Mouse (Mus musculus) stomach, embryonic 16.5 days (tissue): ENCODE measurements around the gene Ccdc120. TPM values are rescaled to one million over a fixed set of nuclear protein-coding genes. Genes with fewer than 3 reads are reported as not detected.
A peak's percentile ranks its signal among the peaks of the same experiment; 100 is the strongest.
"Not testable (repeated sequence)": the region's sequence is repeated elsewhere in the genome, so short reads cannot be mapped to it uniquely, and the experiment has no call there.

Experiments
- ATAC-seq: fragments of 200-750 bp; cut with Nextera tagmentation; 2 replicates; pipeline ENCODE4 v1.8.0; 2017; ENCODE audit warnings: moderate number of reproducible peaks, moderate TSS enrichment; ENCODE audit not compliant: insufficient read depth, low FRiP score
- H3K27ac ChIP-seq: fragments of 300-500 bp; sonication (generic); 2 replicates; pipeline ENCODE4 v1.5.1; 2014; ENCODE audit warnings: low read length
- H3K27me3 ChIP-seq: fragments of 300-500 bp; sonication (generic); 2 replicates; pipeline ENCODE4 v1.6.1; 2014; ENCODE audit warnings: low read length, control low read depth, mixed read lengths; ENCODE audit not compliant: control insufficient read depth, insufficient read depth
- H3K36me3 ChIP-seq: fragments of 300-500 bp; sonication (generic); 2 replicates; pipeline ENCODE4 v1.6.1; 2014; ENCODE audit warnings: low read length; ENCODE audit not compliant: control insufficient read depth, insufficient read depth
- H3K4me1 ChIP-seq: fragments of 300-500 bp; sonication (generic); 2 replicates; pipeline ENCODE4 v1.6.1; 2014; ENCODE audit warnings: low read length, control low read depth, mixed read lengths; ENCODE audit not compliant: control insufficient read depth, insufficient read depth
- H3K4me2 ChIP-seq: fragments of 300-500 bp; sonication (generic); 2 replicates; pipeline ENCODE4 v1.6.1; 2014; ENCODE audit warnings: low read depth, low read length, mixed read lengths
- H3K4me3 ChIP-seq: fragments of 300-500 bp; sonication (generic); replicated peaks from 2 replicates; pipeline ENCODE4 v1.5.1; 2014; ENCODE audit warnings: mild to moderate bottlenecking, low read length
- H3K9ac ChIP-seq: fragments of 300-500 bp; sonication (generic); 2 replicates; pipeline ENCODE4 v1.6.1; 2014; ENCODE audit warnings: low read length
- H3K9me3 ChIP-seq: fragments of 300-500 bp; sonication (generic); replicated peaks from 2 replicates; pipeline ENCODE4 v1.6.1; 2016; ENCODE audit warnings: low read length, control low read depth; ENCODE audit not compliant: control insufficient read depth
- WGBS: fragments of 180-500 bp; shearing (Covaris S2); extraction: QIAGEN DNeasy Blood & Tissue Kit; methylation state at CpG from one replicate; pipeline ENCODE4 v1.1.7; 2014; 5-methylcytosine and 5-hydroxymethylcytosine counted together
- polyA plus RNA-seq: library from polyadenylated mRNA; unstranded; fragments of >200 nt; fragmentation: Nextera tagmentation; extraction: Ambion mirVana; gene quantifications from 2 replicates; pipeline ENCODE4 v1.2.1, GENCODE M21; 2015

Ccdc120 gene
- polyA plus RNA-seq, 1 experiment from 2014 or later: 17.9 TPM

- H3K27ac ChIP-seq: no peak overlapping the region
- H3K4me3 ChIP-seq: peak overlapping the region; percentile 66
- H3K4me2 ChIP-seq: peak overlapping the region; percentile 65
- ATAC-seq: no peak
- no peaks in the 10 kb centered on the region for H3K9me3 ChIP-seq
- H3K27me3 ChIP-seq: no peaks in the 10 kb centered on the region
- H3K4me1 ChIP-seq: peaks cover 4% of the 10 kb centered on the region; the same call in 1 of the 2 replicates
- H3K9ac ChIP-seq: peak overlapping the region; percentile 77
- WGBS: 9% methylated on average over 4 of the region's 4 CpGs
- H3K36me3 ChIP-seq: no peaks in the 10 kb centered on the region; the same call in none of the 2 replicates
Measured at GRCm38 (mm10) chrX:7722691-7723090, 28.0 kb downstream of the Ccdc120 start.

GRCm38 (mm10) chrX:7722282-7722611 lies 28.5 kb downstream of the Ccdc120 start:
- ATAC-seq: no peak
- peak overlapping the region; percentile 77 for H3K9ac ChIP-seq
- WGBS: 11% methylated on average over 11 of the region's 11 CpGs

DNA sequence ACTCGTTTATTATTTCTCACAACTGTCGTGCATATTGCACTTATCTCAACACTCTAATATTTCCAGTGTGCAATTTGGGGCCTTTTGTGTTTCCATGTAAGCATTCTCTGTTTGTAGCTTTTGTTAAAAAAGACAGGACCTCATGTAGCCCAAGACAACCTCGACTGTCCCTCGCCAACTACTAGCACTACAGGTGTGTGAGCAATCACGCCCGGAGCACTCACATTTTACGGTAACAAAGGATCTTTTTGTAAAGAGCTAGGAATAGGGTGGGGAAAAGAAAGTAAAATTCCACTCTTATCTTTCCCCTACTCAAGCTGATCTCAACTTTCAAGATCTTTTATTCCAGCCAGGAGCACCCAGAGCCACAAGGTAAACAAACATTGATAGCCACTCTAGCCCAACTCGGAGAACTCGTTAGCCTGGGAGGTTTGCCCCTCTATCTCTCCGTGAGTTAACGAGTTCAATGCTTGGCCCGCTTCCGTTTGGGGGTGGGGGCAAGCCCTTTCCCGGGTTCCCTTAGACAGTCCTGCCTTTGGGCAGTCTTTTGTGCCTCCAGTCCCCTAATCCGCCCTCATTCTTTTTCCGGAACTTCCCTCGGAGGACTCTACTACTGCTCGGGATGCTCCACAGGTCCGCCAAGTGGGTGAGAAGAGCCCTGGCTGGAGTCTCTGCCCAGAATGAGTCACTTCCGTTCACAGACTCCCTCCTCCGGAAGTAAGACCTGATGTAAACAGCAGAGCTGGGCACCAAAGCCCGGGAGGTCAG lies 29.0 kb downstream of the Ccdc120 start, which contains the start of gene Gm45208:
Gm45208 (plus strand) TSS at position 732 of the 768 bp plus-strand sequence.
- peaks cover 4% of the 10 kb centered on the region; the same call in 1 of the 2 replicates for H3K4me1 ChIP-seq
- peak; percentile 90 for ATAC-seq

More at GRCm38 (mm10) chrX:7722282-7722611, 28.5 kb downstream of the Ccdc120 start:
- H3K27ac ChIP-seq: peak overlapping the region; percentile 98
- peak overlapping the region; percentile 66 for H3K4me3 ChIP-seq
- no peaks in the 10 kb centered on the region for H3K9me3 ChIP-seq
- H3K36me3 ChIP-seq: no peaks in the 10 kb centered on the region; the same call in none of the 2 replicates
- H3K4me1 ChIP-seq: peaks cover 4% of the 10 kb centered on the region; the same call in 1 of the 2 replicates
- no peaks in the 10 kb centered on the region for H3K27me3 ChIP-seq
- peak overlapping the region; percentile 65 for H3K4me2 ChIP-seq

DNA sequence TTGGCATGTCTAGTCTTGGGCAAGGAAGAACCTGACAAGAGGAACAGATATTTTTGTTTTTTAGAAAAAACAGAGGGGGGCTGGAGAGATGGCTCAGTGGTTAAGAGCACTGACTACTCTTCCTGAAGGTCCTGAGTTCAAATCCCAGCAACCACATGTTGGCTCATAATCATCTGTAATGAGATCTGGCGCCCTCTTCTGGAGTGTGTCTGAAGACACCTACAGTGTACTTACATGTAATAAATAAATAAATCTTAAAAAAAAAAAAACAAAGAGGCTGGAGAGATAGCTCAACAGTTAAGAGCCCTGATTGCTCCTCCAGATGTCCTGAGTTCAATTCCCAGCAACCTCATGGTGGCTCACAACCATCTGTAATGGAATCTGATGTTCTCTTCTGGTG lies 34.6 kb downstream of the Ccdc120 start:
- not testable (repeated sequence) for H3K9me3 ChIP-seq, H3K27me3 ChIP-seq, H3K4me2 ChIP-seq, H3K4me1 ChIP-seq, H3K36me3 ChIP-seq, H3K9ac ChIP-seq, H3K4me3 ChIP-seq, ATAC-seq, H3K27ac ChIP-seq
- 15% methylated on average over 1 of the region's 1 CpGs for WGBS

More for the DNA sequence above, 29.0 kb downstream of the Ccdc120 start, which contains the start of gene Gm45208:
- H3K36me3 ChIP-seq: no peaks in the 10 kb centered on the region; the same call in 1 of the 2 replicates
- 16% methylated on average over 22 of the region's 22 CpGs for WGBS
- peak within 1 kb of the TSS; percentile 77 for H3K9ac ChIP-seq
- H3K4me2 ChIP-seq: peak within 1 kb of the TSS; percentile 65
- no peaks in the 10 kb centered on the region for H3K9me3 ChIP-seq
- H3K27ac ChIP-seq: peak within 1 kb of the TSS; percentile 98
- H3K4me3 ChIP-seq: peak within 1 kb of the TSS; percentile 66
- no peaks in the 10 kb centered on the region for H3K27me3 ChIP-seq

DNA sequence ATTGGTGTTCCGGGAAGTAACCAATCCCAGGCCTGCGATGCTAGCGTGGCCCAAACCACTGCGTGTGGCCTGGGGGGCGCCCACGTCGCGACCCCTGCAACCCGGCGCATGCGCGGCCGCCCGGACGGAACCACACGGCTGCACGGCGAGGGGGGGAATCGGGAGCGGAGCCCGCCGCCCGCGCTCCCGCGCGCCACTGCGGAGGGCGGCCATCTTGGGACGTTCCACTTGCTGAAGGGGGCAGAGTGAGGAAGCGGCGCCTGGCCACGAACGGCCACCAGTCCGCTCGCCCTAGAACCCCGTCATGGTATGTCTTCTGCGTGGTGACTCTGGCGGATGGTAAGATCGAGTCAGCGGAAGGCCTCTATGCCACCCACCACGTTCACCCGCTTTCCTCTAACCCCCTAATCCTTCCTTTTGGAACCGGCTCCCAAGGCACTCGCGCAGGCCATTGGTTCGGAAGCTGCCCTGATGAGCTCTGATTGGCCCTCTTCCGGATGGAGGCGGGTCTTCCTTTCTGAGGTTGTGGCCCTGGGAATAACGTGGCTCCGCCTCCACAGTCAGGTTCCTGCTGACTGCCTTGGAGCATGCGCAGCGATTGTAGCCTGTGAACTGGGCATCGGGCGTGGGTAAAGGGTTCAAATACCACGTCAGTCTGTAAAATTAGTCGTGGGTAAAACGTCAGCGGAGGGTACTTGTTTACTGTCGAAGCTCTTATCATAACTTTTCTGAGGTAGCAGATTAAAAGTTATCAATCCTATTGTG lies 36.4 kb downstream of the Ccdc120 start, which contains the start of gene Wdr45:
Wdr45 (plus strand) TSS at position 199 of the 765 bp plus-strand sequence.
- H3K9me3 ChIP-seq, H3K36me3 ChIP-seq, H3K27me3 ChIP-seq, H3K4me1 ChIP-seq, H3K27ac ChIP-seq: not testable (repeated sequence)
- Histone ChIP-seq H3K9ac (peak within 1 kb of the TSS; percentile 55), H3K4me3 (peak within 1 kb of the TSS; percentile 41), H3K4me2 (peak within 1 kb of the TSS; percentile 55)
- WGBS: 10% methylated on average over 24 of the region's 60 CpGs
- peak; percentile 95 for ATAC-seq

GRCm38 (mm10) chrX:7713764-7714134 lies 37.0 kb downstream of the Ccdc120 start:
- not testable (repeated sequence) for H3K27ac ChIP-seq, H3K27me3 ChIP-seq, H3K9me3 ChIP-seq, H3K36me3 ChIP-seq, H3K4me1 ChIP-seq
- H3K4me3 ChIP-seq: peak overlapping the region; percentile 41
- peak; percentile 18; the same call in 1 of the 2 replicates for ATAC-seq
- H3K4me2 ChIP-seq: peak overlapping the region; percentile 55
- peak overlapping the region; percentile 55 for H3K9ac ChIP-seq
- WGBS: 33% methylated on average over 5 of the region's 12 CpGs

DNA sequence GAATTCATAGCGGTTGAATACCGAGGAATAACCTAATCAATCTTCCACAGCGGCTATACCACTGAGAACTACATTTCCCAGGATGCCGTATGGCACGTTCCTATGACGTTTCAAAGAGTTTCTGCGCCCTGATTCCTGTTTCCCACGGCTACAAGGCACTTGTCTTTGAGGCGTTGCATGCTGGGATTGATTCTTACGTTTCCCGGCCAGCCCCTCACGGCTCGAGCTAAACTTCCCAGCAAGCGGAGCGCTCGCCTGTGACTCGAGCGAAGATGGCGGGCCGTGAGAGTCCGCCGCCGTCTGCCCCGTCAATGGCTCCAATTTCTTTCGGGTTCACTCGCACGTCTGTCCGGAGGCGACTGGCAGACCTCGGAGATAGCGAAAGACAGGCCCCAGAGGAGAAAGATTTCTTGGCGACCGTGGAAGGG lies 53.7 kb downstream of the Ccdc120 start, which contains the start of gene Gpkow:
Gpkow (plus strand) TSS at position 178 of the 428 bp plus-strand sequence.
- Histone ChIP-seq H3K27me3 (no peaks in the 10 kb centered on the region), H3K27ac (no peak within 1 kb of the TSS), H3K4me3 (peak within 1 kb of the TSS; percentile 62), H3K9me3 (no peaks in the 10 kb centered on the region), H3K4me1 (no peaks in the 10 kb centered on the region; the same call in 1 of the 2 replicates), H3K9ac (peak within 1 kb of the TSS; percentile 78), H3K4me2 (peak within 1 kb of the TSS; percentile 55), H3K36me3 (no peaks in the 10 kb centered on the region)
- ATAC-seq: peak; percentile 95
- 6% methylated on average over 33 of the region's 33 CpGs for WGBS

DNA sequence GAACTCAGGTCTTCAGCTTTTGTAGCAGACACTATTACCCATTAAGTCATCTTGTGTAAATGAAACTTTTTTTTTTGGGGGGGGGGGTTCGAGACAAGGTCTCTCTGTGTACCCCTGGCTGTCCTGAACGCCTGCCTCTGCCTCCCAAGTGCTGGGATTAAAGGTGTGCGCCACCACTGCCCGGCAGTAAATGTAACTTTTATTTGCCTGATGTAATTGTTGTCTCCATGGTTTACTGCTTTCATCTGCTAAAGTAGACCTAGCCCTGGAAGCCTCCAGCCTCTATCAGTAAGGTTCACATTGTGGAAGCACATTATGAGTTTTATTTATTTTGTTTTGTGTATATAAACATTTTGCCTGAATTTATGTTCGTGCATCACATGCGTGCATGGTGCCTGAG lies 54.2 kb downstream of the Ccdc120 start:
- 34% methylated on average over 6 of the region's 6 CpGs for WGBS
- no peaks in the 10 kb centered on the region for H3K27me3 ChIP-seq
- H3K9me3 ChIP-seq: no peaks in the 10 kb centered on the region
- no peaks in the 10 kb centered on the region for H3K36me3 ChIP-seq
- H3K4me3 ChIP-seq: peak overlapping the region; percentile 20
- no peak overlapping the region for H3K9ac ChIP-seq
- no peaks in the 10 kb centered on the region; the same call in 1 of the 2 replicates for H3K4me1 ChIP-seq
- peak overlapping the region; percentile 40 for H3K4me2 ChIP-seq
- no peak overlapping the region for H3K27ac ChIP-seq
- ATAC-seq: peak; percentile 16; the same call in 1 of the 2 replicates
